10 mouse cellular contexts compared by ENCODE assay signal in genomic region chr10:28345196-28345681, GRCm38 (mm10).
A peak's percentile ranks its signal among the peaks of the same experiment; 100 is the strongest.
DNase-seq lines count a peak whose midpoint lies in the region; ATAC-seq lines count a peak whose summit lies in the region.
"Had no signal": no experiment of that assay in that cellular context is flagged by ENCODE, and none has a peak within 500 bp of the region (broad histone marks: within the 10 kb centered on the region; RNA-seq: fewer than 3 reads in every experiment).

No protein-coding gene starts in this region.

- no peak overlapping the region for H3K4me3 ChIP-seq in heart, embryonic 11.5 days (ENCODE audit: low read depth, low read length)
- H3K4me3 ChIP-seq in hindbrain, embryonic 12.5 days: no peak overlapping the region
- H3K4me3 ChIP-seq: embryonic facial prominence, embryonic 15.5 days had no signal

- H3K36me3 ChIP-seq in heart, embryonic 11.5 days (ENCODE audit: control insufficient read depth, insufficient read depth, low read length): no peaks in the 10 kb centered on the region
- H3K36me3 ChIP-seq in hindbrain, embryonic 12.5 days: no peaks in the 10 kb centered on the region
- H3K36me3 ChIP-seq: embryonic facial prominence, embryonic 15.5 days had no signal

- H3K4me2 ChIP-seq in heart, embryonic 11.5 days: no peak overlapping the region
- H3K4me2 ChIP-seq in hindbrain, embryonic 12.5 days (replicated peaks): no peak overlapping the region
- H3K4me2 ChIP-seq: embryonic facial prominence, embryonic 15.5 days had no signal

- no peaks in the 10 kb centered on the region for H3K27me3 ChIP-seq in heart, embryonic 11.5 days (ENCODE audit: control insufficient read depth, insufficient read depth, low read length)
- no peaks in the 10 kb centered on the region for H3K27me3 ChIP-seq in hindbrain, embryonic 12.5 days
- H3K27me3 ChIP-seq: CH12.LX; embryonic facial prominence, embryonic 15.5 days had no signal

- peak; percentile 55 for DNase-seq in heart, adult 8-10 months (ENCODE audit: low spot score)
- DNase-seq in adrenal gland, postnatal 25 days: peak; percentile 12
- DNase-seq in cerebellum, postnatal 10 days: peak; percentile 95 to 97
- no peak for DNase-seq in c-Kit-positive CD71-positive TER-119-positive erythroid progenitor cells, embryonic 14.5 days (ENCODE audit: low spot score)
- no peak for DNase-seq in lung, postnatal 25 days (ENCODE audit: low spot score)
- DNase-seq in spleen, postnatal 10 days (ENCODE audit: low spot score in 2 of 2): no peak

- H3K9me3 ChIP-seq in heart, embryonic 11.5 days (replicated peaks; ENCODE audit: control insufficient read depth, low read length): no peaks in the 10 kb centered on the region
- H3K9me3 ChIP-seq in hindbrain, embryonic 12.5 days (replicated peaks): no peaks in the 10 kb centered on the region
- H3K9me3 ChIP-seq: embryonic facial prominence, embryonic 15.5 days had no signal

- H3K27ac ChIP-seq in heart, embryonic 11.5 days (ENCODE audit: low read depth, low read length): no peak overlapping the region
- no peak overlapping the region for H3K27ac ChIP-seq in hindbrain, embryonic 12.5 days
- H3K27ac ChIP-seq: embryonic facial prominence, embryonic 15.5 days had no signal

- ATAC-seq in heart, embryonic 11.5 days (replicated peaks; ENCODE audit: insufficient number of reproducible peaks, low FRiP score, low TSS enrichment): no peak
- ATAC-seq in hindbrain, embryonic 12.5 days (ENCODE audit: low FRiP score): peak; percentile 46; the same call in 1 of the 2 replicates

- no peak overlapping the region for H3K9ac ChIP-seq in heart, embryonic 11.5 days (ENCODE audit: low read depth, low read length)
- no peak overlapping the region for H3K9ac ChIP-seq in hindbrain, embryonic 12.5 days
- H3K9ac ChIP-seq: embryonic facial prominence, embryonic 15.5 days had no signal

- 0 out of 2 replicates have a peak, but pooled peaks cover 4% of the 10 kb centered on the region for H3K4me1 ChIP-seq in heart, embryonic 11.5 days (ENCODE audit: control insufficient read depth, insufficient read depth, low read length)
- no peaks in the 10 kb centered on the region for H3K4me1 ChIP-seq in hindbrain, embryonic 12.5 days
- H3K4me1 ChIP-seq: embryonic facial prominence, embryonic 15.5 days had no signal

- 91% methylated on average over 8 of the region's 8 CpGs for WGBS in heart, embryonic 11.5 days (ENCODE audit: insufficient replicate concordance)
- WGBS in hindbrain, embryonic 12.5 days: 69% methylated on average over 8 of the region's 8 CpGs

Comparison
In these comparisons a context has a peak if more than half of its experiments do, and no peak if none do; other contexts are left out.
1. DNase-seq: peak in heart, adult 8-10 months (single experiment), adrenal gland, postnatal 25 days (single experiment) and cerebellum, postnatal 10 days (2 of 2); none in c-Kit-positive CD71-positive TER-119-positive erythroid progenitor cells, embryonic 14.5 days (single experiment), lung, postnatal 25 days (single experiment) and spleen, postnatal 10 days (0 of 2).